In the genomic region with DNA sequence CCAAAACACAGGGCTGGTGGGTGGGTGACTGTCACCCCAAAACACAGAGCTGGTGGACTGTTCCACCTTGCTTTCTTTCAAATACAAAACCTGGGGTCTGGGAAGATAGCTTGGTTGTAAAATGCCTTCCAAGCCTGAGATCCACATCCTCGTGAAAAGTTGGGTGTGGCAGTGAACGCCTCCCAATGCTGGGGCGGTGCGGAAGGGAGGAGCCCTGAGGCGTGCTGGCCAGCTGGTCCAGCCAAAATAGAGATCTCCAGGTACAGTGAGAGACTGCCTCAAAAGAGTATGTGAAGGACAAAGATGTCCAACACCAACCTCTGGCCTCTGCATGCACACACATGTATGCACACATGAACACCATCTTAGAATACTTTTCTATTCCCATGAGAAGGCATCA, we compare ENCODE assay signal across 22 mouse cellular contexts. TPM values are rescaled to one million over a fixed set of nuclear protein-coding genes. Genes with fewer than 3 reads are reported as not detected.
A peak's percentile ranks its signal among the peaks of the same experiment; 100 is the strongest.
DNase-seq lines count a peak whose midpoint lies in the region; ATAC-seq and TF ChIP-seq lines count a peak whose summit lies in the region.
"Had no signal": no experiment of that assay in that cellular context is flagged by ENCODE, and none has a peak within 500 bp of the region (broad histone marks: within the 10 kb centered on the region; RNA-seq: fewer than 3 reads in every experiment).

No protein-coding gene starts in this region.

- peak; percentile 65 for DNase-seq in heart, embryonic 10.5 days (ENCODE audit: low spot score)
- no peak for DNase-seq in heart, postnatal 4 days
- no peak for DNase-seq in lung, postnatal 10 days
- DNase-seq: adrenal gland, postnatal 14 days; cerebellum, adult 2 months; cerebellum, postnatal 10 days; gastrocnemius, postnatal 10 days; heart, adult 2 months; heart, postnatal 36 days had no signal

- peak overlapping the region; percentile 35 for H3K9ac ChIP-seq in liver, embryonic 12.5 days
- H3K9ac ChIP-seq in liver, embryonic 16.5 days (ENCODE audit: low read depth, low read length), result no peak overlapping the region
- H3K9ac ChIP-seq: heart, embryonic 13.5 days; hindbrain, embryonic 12.5 days had no signal

- H3K27ac ChIP-seq in heart, embryonic 10.5 days, result no peak overlapping the region
- 0 out of 2 replicates have a peak overlapping the region, but pooled peaks have one; percentile 1 for H3K27ac ChIP-seq in bone marrow, adult 2 months (ENCODE audit: control insufficient read depth, insufficient read depth, low read depth, low read length, poor library complexity)
- peak overlapping the region; percentile 98 for H3K27ac ChIP-seq in liver, embryonic 12.5 days
- peak overlapping the region; percentile 51 for H3K27ac ChIP-seq in liver, embryonic 16.5 days (ENCODE audit: low read length)
- H3K27ac ChIP-seq: embryonic facial prominence, embryonic 10.5 days; heart, adult 2 months; heart, embryonic 13.5 days; hindbrain, embryonic 12.5 days had no signal

- no peaks in the 10 kb centered on the region for H3K4me1 ChIP-seq in heart, embryonic 10.5 days
- H3K4me1 ChIP-seq in bone marrow, adult 2 months (ENCODE audit: control insufficient read depth, insufficient read depth, low read length), result no peaks in the 10 kb centered on the region; the same call in 1 of the 2 replicates
- H3K4me1 ChIP-seq in liver, embryonic 12.5 days, result peaks cover 56% of the 10 kb centered on the region
- H3K4me1 ChIP-seq in liver, embryonic 16.5 days (ENCODE audit: control insufficient read depth, low read depth, low read length), result peaks cover 51% of the 10 kb centered on the region
- H3K4me1 ChIP-seq: embryonic facial prominence, embryonic 10.5 days; heart, embryonic 13.5 days; hindbrain, embryonic 12.5 days had no signal

- H3K4me3 ChIP-seq in heart, embryonic 10.5 days, result no peak overlapping the region
- no peak overlapping the region for H3K4me3 ChIP-seq in bone marrow, adult 2 months (replicated peaks; ENCODE audit: control insufficient read depth, low read depth, low read length)
- no peak overlapping the region for H3K4me3 ChIP-seq in liver, embryonic 12.5 days
- no peak overlapping the region for H3K4me3 ChIP-seq in liver, embryonic 16.5 days (ENCODE audit: low read depth, low read length)
- H3K4me3 ChIP-seq: embryonic facial prominence, embryonic 10.5 days; erythroblast, embryonic 14.5 days; heart, adult 2 months; heart, embryonic 13.5 days; hindbrain, embryonic 12.5 days had no signal

- no peak for TF ChIP-seq CTCF in bone marrow, adult 2 months (IDR thresholded peaks at IDR 0.05; ENCODE audit: control insufficient read depth, insufficient read depth, low read length)

- H3K36me3 ChIP-seq in heart, embryonic 10.5 days, result peaks cover 91% of the 10 kb centered on the region
- H3K36me3 ChIP-seq in liver, embryonic 12.5 days, result peaks cover 90% of the 10 kb centered on the region
- H3K36me3 ChIP-seq in liver, embryonic 16.5 days (ENCODE audit: control insufficient read depth, insufficient read depth), result peaks cover 52% of the 10 kb centered on the region

- H3K9me3 ChIP-seq in heart, embryonic 10.5 days, result no peaks in the 10 kb centered on the region
- H3K9me3 ChIP-seq in liver, embryonic 12.5 days (replicated peaks), result no peaks in the 10 kb centered on the region
- no peaks in the 10 kb centered on the region for H3K9me3 ChIP-seq in liver, embryonic 16.5 days (replicated peaks; ENCODE audit: control insufficient read depth, low read length)
- H3K9me3 ChIP-seq: embryonic facial prominence, embryonic 10.5 days; heart, embryonic 13.5 days; hindbrain, embryonic 12.5 days had no signal

- peak; percentile 73 for ATAC-seq in liver, embryonic 12.5 days
- ATAC-seq in liver, embryonic 16.5 days (ENCODE audit: low read depth), result peak; percentile 74
- no peak for ATAC-seq in megakaryocyte, adult 5-6 weeks (ENCODE audit: poor library complexity, severe bottlenecking)
- ATAC-seq: activated CD4-positive, CD25-positive, alpha-beta regulatory T cell, adult 4 months; forebrain, embryonic 16.5 days; hindbrain, embryonic 16.5 days; Patski had no signal

- H3K27me3 ChIP-seq in heart, embryonic 10.5 days (ENCODE audit: insufficient read depth, poor library complexity, severe bottlenecking), result no peaks in the 10 kb centered on the region
- H3K27me3 ChIP-seq in liver, embryonic 12.5 days (replicated peaks), result no peaks in the 10 kb centered on the region
- H3K27me3 ChIP-seq in liver, embryonic 16.5 days (ENCODE audit: control insufficient read depth, insufficient read depth, low read depth, low read length), result no peaks in the 10 kb centered on the region
- H3K27me3 ChIP-seq: CH12.LX; heart, embryonic 13.5 days; hindbrain, embryonic 12.5 days; Patski had no signal

- H3K4me2 ChIP-seq in liver, embryonic 12.5 days, result peak overlapping the region; percentile 52
- peak overlapping the region; percentile 41 for H3K4me2 ChIP-seq in liver, embryonic 16.5 days (ENCODE audit: low read depth, low read length)
- H3K4me2 ChIP-seq: heart, embryonic 13.5 days; hindbrain, embryonic 12.5 days had no signal

- WGBS in heart, embryonic 10.5 days, result 92% methylated on average over 5 of the region's 5 CpGs
- WGBS in bone marrow, adult 2 months, result 77% methylated on average over 5 of the region's 5 CpGs
- WGBS in liver, embryonic 12.5 days (ENCODE audit: insufficient replicate concordance), result 57% methylated on average over 5 of the region's 5 CpGs
- 54% methylated on average over 5 of the region's 5 CpGs for WGBS in liver, embryonic 16.5 days (ENCODE audit: insufficient replicate concordance)

- no peak for TF ChIP-seq POLR2A in bone marrow, adult 2 months (IDR thresholded peaks at IDR 0.05; ENCODE audit: borderline replicate concordance, control insufficient read depth, low read depth, low read length)

RNA-seq across cellular contexts. Expression of gene Med21, which starts 27.8 kb away (rescaled TPM):
- polyA plus RNA-seq in heart, embryonic 10.5 days (2016; fragmentation: Nextera tagmentation; extraction: Ambion mirVana), result 123 and 129 TPM in 2 replicates
- 10 to 100 TPM; 64.0 to 67.8 TPM for total RNA-seq in heart, postnatal 4 days (2021)
- 30.1 and 31.3 TPM in 2 replicates for polyA plus RNA-seq in bone marrow, adult 2 months (2011; ENCODE audit: insufficient read depth, insufficient read length, low replicate concordance, missing spikeins)
- 72.8 and 77.8 TPM in 2 replicates for polyA plus RNA-seq in liver, embryonic 12.5 days (2016; fragmentation: Nextera tagmentation; extraction: Ambion mirVana)
- 51.9 and 61.2 TPM in 2 replicates for polyA plus RNA-seq in liver, embryonic 16.5 days (2015; fragmentation: Nextera tagmentation; extraction: Ambion mirVana)
- 96.7 and 109 TPM in 2 replicates for total RNA-seq in megakaryocyte, adult 5-6 weeks (2015)
- 76.2 and 82.8 TPM in 2 replicates for total RNA-seq in megakaryocyte, adult 5-6 weeks (2017)

RNA-seq across cellular contexts. Expression of gene Tm7sf3, which starts 28.1 kb away (rescaled TPM):
- 38.3 and 46.9 TPM in 2 replicates for polyA plus RNA-seq in heart, embryonic 10.5 days (2016; fragmentation: Nextera tagmentation; extraction: Ambion mirVana)
- total RNA-seq in heart, postnatal 4 days (2021), result 10 to 100 TPM; 25.4 to 25.5 TPM
- 19.5 and 20.1 TPM in 2 replicates for polyA plus RNA-seq in bone marrow, adult 2 months (2011; ENCODE audit: insufficient read depth, insufficient read length, low replicate concordance, missing spikeins)
- polyA plus RNA-seq in liver, embryonic 12.5 days (2016; fragmentation: Nextera tagmentation; extraction: Ambion mirVana), result 40.5 TPM in 2 replicates
- polyA plus RNA-seq in liver, embryonic 16.5 days (2015; fragmentation: Nextera tagmentation; extraction: Ambion mirVana), result 21.9 and 22.8 TPM in 2 replicates
- total RNA-seq in megakaryocyte, adult 5-6 weeks (2015), result 27.8 and 31.6 TPM in 2 replicates
- 40.3 and 40.4 TPM in 2 replicates for total RNA-seq in megakaryocyte, adult 5-6 weeks (2017)

RNA-seq across cellular contexts. Expression of gene Ints13, which starts 36.9 kb away (rescaled TPM):
- polyA plus RNA-seq in heart, embryonic 10.5 days (2016; fragmentation: Nextera tagmentation; extraction: Ambion mirVana), result 54.5 and 63.1 TPM in 2 replicates
- 10 to 100 TPM; 28.4 to 35.0 TPM for total RNA-seq in heart, postnatal 4 days (2021)
- polyA plus RNA-seq in bone marrow, adult 2 months (2011; ENCODE audit: insufficient read depth, insufficient read length, low replicate concordance, missing spikeins), result 44.2 and 89.4 TPM in 2 replicates
- polyA plus RNA-seq in liver, embryonic 12.5 days (2016; fragmentation: Nextera tagmentation; extraction: Ambion mirVana), result 50.9 and 52.2 TPM in 2 replicates
- 30.1 and 30.7 TPM in 2 replicates for polyA plus RNA-seq in liver, embryonic 16.5 days (2015; fragmentation: Nextera tagmentation; extraction: Ambion mirVana)
- total RNA-seq in megakaryocyte, adult 5-6 weeks (2015), result 59.9 and 80.9 TPM in 2 replicates
- 87.4 and 91.5 TPM in 2 replicates for total RNA-seq in megakaryocyte, adult 5-6 weeks (2017)

RNA-seq across cellular contexts. Expression of gene Fgfr1op2, which starts 37.5 kb away (rescaled TPM):
- polyA plus RNA-seq in heart, embryonic 10.5 days (2016; fragmentation: Nextera tagmentation; extraction: Ambion mirVana), result 85.1 and 91.3 TPM in 2 replicates
- 10 to 100 TPM; 63.8 to 66.8 TPM for total RNA-seq in heart, postnatal 4 days (2021)
- polyA plus RNA-seq in bone marrow, adult 2 months (2011; ENCODE audit: insufficient read depth, insufficient read length, low replicate concordance, missing spikeins), result 87.9 and 99.6 TPM in 2 replicates
- polyA plus RNA-seq in liver, embryonic 12.5 days (2016; fragmentation: Nextera tagmentation; extraction: Ambion mirVana), result 103 and 107 TPM in 2 replicates
- polyA plus RNA-seq in liver, embryonic 16.5 days (2015; fragmentation: Nextera tagmentation; extraction: Ambion mirVana), result 83.7 and 84.5 TPM in 2 replicates
- total RNA-seq in megakaryocyte, adult 5-6 weeks (2015), result 166 and 167 TPM in 2 replicates
- total RNA-seq in megakaryocyte, adult 5-6 weeks (2017), result 149 and 186 TPM in 2 replicates
